Mouse (Mus musculus) MN1 (cell line): ENCODE data around the gene Gm20823.
"Not testable (repeated sequence)": the region's sequence is repeated elsewhere in the genome, so short reads cannot be mapped to it uniquely, and the experiment has no call there.

ENCODE experiments used
- DNase-seq: peaks from one replicate; pipeline ENCODE4 v3.0.0-alpha.2; 2016; ENCODE audit warnings: low spot score

Gm20823 gene

GRCm38 (mm10) chrY:62464745-62465144 lies at the start of gene Gm20823:
Gm20823 (minus strand) TSS chrY:62464845.
- not testable (repeated sequence) for DNase-seq
